Mouse (Mus musculus): ENCODE data around the gene Ube2e1. TPM values are rescaled to one million over a fixed set of nuclear protein-coding genes. Genes with fewer than 3 reads are reported as not detected.
A peak's percentile ranks its signal among the peaks of the same experiment; 100 is the strongest.

Gene Ube2e1
- 64.2 and 71.9 TPM in 2 replicates for polyA plus RNA-seq (2014; fragmentation: Nextera tagmentation; extraction: Ambion mirVana)

DNA sequence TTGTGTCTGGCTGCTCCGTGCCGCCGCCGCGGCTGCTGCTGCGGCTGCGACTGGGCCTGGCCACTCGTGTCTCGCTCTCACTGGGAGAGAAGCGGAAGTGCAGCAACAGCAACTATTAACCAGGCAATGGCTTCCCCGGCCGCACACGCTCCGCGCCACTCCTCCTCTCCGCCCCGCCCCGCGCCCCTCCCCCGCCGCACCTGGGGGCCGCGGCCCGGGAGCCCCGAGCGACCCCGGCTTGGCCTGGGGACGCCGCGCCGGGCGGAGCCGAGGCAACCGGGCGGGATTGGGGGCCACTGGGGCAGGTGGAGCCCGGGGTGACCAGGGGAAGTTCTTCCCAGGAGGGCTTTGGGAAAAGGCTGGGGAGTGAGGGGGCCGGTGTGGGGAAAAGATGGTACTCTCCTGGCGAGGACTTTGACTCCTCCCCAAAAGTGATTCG lies at the start of gene Ube2e1:
Ube2e1 (minus strand) TSS at position 167 of the 439 bp plus-strand sequence.
- peak; percentile 86 for ATAC-seq (ENCODE audit: insufficient read depth, low FRiP score, low TSS enrichment)
- Histone ChIP-seq H3K27ac (ENCODE audit: low read depth, low read length) (peak within 1 kb of the TSS; percentile 75), H3K4me1 (ENCODE audit: control insufficient read depth, insufficient read depth, low read length) (peaks cover 5% of the 10 kb centered on the region), H3K27me3 (ENCODE audit: control insufficient read depth, insufficient read depth, low read length) (no peaks in the 10 kb centered on the region), H3K4me3 (ENCODE audit: low read depth, low read length) (peak within 1 kb of the TSS; percentile 76), H3K9me3 (ENCODE audit: control insufficient read depth, low read length) (no peaks in the 10 kb centered on the region), H3K4me2 (ENCODE audit: low read depth) (peak within 1 kb of the TSS; percentile 60), H3K36me3 (ENCODE audit: control insufficient read depth, insufficient read depth, low read length) (no peaks in the 10 kb centered on the region; the same call in 1 of the 2 replicates), H3K9ac (ENCODE audit: low read length) (peak within 1 kb of the TSS; percentile 98)
- under 1% methylated on average over 36 of the region's 39 CpGs for WGBS
- peak; percentile 78 for DNase-seq (ENCODE audit: low spot score)

DNA sequence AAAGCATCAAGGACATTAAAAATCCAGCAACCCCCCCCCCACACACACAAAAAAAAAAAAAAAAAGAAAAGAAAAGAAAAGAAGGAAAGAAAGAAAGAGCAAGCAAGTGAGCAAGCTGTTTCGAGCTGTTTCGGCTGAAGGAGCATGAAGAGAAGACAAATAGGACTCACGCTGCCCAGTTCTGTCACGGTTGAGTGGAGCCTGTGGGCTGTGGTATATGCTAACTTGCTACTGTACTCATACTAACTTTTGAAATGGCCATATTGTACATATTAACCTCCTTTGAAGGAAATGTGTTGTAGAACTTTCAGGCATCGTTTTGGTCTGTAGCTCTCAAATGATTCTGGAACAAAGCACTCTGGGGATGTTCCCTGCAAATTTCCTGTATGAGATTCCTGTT lies 48.2 kb upstream of the Ube2e1 start:
- Histone ChIP-seq H3K9ac (ENCODE audit: low read length) (no peak overlapping the region), H3K36me3 (ENCODE audit: control insufficient read depth, insufficient read depth, low read length) (no peaks in the 10 kb centered on the region), H3K27me3 (ENCODE audit: control insufficient read depth, insufficient read depth, low read length) (no peaks in the 10 kb centered on the region), H3K9me3 (ENCODE audit: control insufficient read depth, low read length) (no peaks in the 10 kb centered on the region), H3K27ac (ENCODE audit: low read depth, low read length) (no peak overlapping the region), H3K4me3 (ENCODE audit: low read depth, low read length) (no peak overlapping the region), H3K4me2 (ENCODE audit: low read depth) (no peak overlapping the region), H3K4me1 (ENCODE audit: control insufficient read depth, insufficient read depth, low read length) (no peaks in the 10 kb centered on the region)
- DNase-seq (ENCODE audit: low spot score) (no peak), ATAC-seq (ENCODE audit: insufficient read depth, low FRiP score, low TSS enrichment) (no peak)
- WGBS: 77% methylated on average over 5 of the region's 5 CpGs

DNA sequence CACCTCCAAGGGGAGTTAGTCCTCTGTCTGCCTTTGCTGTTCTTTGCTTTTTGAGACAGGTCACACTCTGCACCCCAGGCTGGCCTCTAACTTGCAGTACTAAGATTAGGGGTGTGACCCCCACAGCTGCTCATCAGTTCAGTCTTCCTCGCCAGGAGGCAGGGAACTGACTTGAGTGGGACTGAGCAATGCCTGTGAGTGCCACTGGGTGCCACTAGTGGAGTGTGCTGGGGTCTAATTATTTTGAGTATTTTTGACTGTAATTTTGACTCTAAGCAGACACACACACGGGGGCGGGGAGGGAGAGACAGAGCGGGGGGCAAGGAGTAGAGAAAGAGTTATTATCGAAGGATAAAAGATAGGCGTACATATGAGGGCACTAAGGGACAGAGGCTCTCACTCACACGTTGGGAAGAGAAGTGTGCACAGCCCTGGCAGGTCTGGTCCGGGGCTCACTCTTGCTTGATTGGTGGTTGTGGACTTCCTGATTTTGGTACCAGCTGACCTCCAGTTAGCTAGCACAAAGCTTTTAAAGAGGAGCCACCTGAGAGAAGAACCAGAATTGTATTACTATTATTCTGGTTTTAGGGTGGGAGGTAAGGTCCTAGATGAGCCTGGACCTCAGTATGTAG lies 46.4 kb upstream of the Ube2e1 start:
- no peak for ATAC-seq (ENCODE audit: insufficient read depth, low FRiP score, low TSS enrichment)
- Histone ChIP-seq H3K4me1 (ENCODE audit: control insufficient read depth, insufficient read depth, low read length) (no peaks in the 10 kb centered on the region), H3K4me2 (ENCODE audit: low read depth) (no peak overlapping the region), H3K9ac (ENCODE audit: low read length) (no peak overlapping the region), H3K27me3 (ENCODE audit: control insufficient read depth, insufficient read depth, low read length) (no peaks in the 10 kb centered on the region), H3K27ac (ENCODE audit: low read depth, low read length) (no peak overlapping the region), H3K9me3 (ENCODE audit: control insufficient read depth, low read length) (no peaks in the 10 kb centered on the region), H3K4me3 (ENCODE audit: low read depth, low read length) (no peak overlapping the region), H3K36me3 (ENCODE audit: control insufficient read depth, insufficient read depth, low read length) (no peaks in the 10 kb centered on the region)
- DNase-seq (ENCODE audit: low spot score): no peak
- WGBS: 73% methylated on average over 8 of the region's 8 CpGs

DNA sequence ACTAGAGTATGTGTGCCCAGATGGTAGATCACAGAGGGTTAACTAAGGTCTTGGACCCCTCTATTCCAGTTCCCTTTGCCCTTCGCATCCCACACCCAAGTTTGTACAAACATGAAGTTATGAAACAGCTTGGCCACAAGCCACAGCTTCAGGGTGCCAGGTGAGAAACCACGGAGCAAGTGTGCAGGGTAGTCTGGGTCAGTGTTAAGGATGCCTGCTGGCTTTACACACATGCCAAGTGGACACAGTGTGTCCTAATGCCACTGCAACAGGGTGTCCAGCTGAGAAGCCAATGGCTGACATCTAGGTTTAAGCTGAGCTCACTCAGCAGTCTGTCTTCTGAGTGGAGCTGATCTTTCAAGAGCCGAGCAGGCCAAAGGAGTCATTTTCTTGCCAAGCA lies 44.5 kb upstream of the Ube2e1 start:
- H3K9me3 ChIP-seq (ENCODE audit: control insufficient read depth, low read length): no peaks in the 10 kb centered on the region
- H3K4me3 ChIP-seq (ENCODE audit: low read depth, low read length): no peak overlapping the region
- H3K4me1 ChIP-seq (ENCODE audit: control insufficient read depth, insufficient read depth, low read length): no peaks in the 10 kb centered on the region
- H3K36me3 ChIP-seq (ENCODE audit: control insufficient read depth, insufficient read depth, low read length): no peaks in the 10 kb centered on the region
- no peak for DNase-seq (ENCODE audit: low spot score)
- H3K4me2 ChIP-seq (ENCODE audit: low read depth): no peak overlapping the region
- no peak for ATAC-seq (ENCODE audit: insufficient read depth, low FRiP score, low TSS enrichment)
- no peak overlapping the region for H3K27ac ChIP-seq (ENCODE audit: low read depth, low read length)
- WGBS: 80% methylated on average over 3 of the region's 3 CpGs
- no peak overlapping the region for H3K9ac ChIP-seq (ENCODE audit: low read length)
- no peaks in the 10 kb centered on the region for H3K27me3 ChIP-seq (ENCODE audit: control insufficient read depth, insufficient read depth, low read length)

DNA sequence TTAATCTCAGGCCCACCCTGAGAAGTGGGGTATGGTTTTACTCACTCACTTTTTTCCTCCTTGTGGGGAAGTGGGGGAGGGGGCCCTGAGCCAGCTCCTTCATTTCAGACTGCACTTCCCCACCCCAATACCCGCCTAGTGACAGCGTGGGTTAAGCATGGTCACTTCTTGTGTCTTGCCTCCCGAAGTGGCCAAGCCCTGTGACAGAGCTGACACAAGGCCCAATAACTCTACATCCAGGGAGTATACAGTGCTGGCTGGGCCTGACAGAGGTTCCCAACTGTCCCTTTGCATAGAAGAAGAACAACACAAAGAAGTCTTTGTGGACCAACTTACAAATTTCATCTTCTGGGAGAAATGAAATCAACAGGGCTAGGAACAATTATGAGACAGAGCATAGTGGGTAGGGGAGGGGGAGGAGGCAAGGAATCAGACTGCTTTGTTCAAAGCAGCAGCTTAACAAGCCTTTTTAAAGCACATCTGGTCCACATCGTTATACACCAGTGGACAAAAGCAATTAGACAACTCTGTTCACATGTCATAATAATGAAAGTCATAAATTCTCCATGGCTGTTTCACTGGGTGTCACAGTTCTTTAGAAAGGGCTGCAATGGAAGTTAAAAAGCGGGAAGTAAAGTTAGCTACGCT lies 42.2 kb upstream of the Ube2e1 start:
- no peaks in the 10 kb centered on the region for H3K9me3 ChIP-seq (ENCODE audit: control insufficient read depth, low read length)
- 42% methylated on average over 6 of the region's 6 CpGs for WGBS
- H3K27ac ChIP-seq (ENCODE audit: low read depth, low read length): no peak overlapping the region

DNA sequence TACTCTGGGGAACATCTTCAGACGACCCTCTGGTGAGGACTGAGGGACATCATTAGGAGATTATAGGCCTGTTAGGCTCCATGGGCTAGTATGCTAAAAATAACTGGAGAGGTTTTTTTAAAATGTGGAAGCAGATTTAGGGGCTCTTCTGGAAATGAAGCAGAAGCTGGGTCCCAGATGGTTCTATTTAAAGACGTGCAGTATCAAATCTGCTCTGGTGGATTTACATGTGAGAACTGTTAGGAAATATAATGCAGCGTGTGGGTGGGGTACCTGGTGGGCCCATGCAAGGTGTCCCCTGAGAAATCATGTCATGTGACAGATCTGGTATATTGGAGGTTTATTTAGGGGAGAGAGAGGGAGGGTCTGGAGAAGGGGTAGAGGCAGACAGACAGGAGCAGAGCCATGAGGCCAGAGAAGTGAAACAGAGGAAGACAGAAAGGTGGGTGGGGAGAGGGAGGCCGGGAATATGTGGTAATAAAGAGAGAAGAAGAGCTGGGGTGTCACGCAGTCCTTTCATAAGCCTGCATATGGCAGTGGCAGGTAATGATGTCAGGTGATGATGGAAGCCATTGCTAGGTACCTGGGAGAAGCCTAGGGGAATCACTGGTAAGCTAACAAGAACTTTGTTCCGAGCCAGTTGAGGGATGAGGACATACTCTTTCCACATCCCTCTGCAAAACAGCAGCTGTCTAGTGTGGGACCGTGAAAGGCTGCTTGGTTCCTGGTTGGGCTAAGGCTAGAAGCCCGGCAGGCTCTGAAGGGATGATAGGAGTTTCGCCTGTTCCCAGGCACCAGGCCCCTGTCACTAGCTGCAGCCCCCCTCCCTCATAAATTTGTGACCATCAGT lies 41.3 kb upstream of the Ube2e1 start:
- Histone ChIP-seq H3K9ac (ENCODE audit: low read length) (no peak overlapping the region), H3K9me3 (ENCODE audit: control insufficient read depth, low read length) (no peaks in the 10 kb centered on the region), H3K27ac (ENCODE audit: low read depth, low read length) (no peak overlapping the region), H3K4me3 (ENCODE audit: low read depth, low read length) (no peak overlapping the region), H3K4me1 (ENCODE audit: control insufficient read depth, insufficient read depth, low read length) (no peaks in the 10 kb centered on the region), H3K27me3 (ENCODE audit: control insufficient read depth, insufficient read depth, low read length) (no peaks in the 10 kb centered on the region), H3K4me2 (ENCODE audit: low read depth) (no peak overlapping the region), H3K36me3 (ENCODE audit: control insufficient read depth, insufficient read depth, low read length) (no peaks in the 10 kb centered on the region)
- DNase-seq (ENCODE audit: low spot score): no peak
- 81% methylated on average over 9 of the region's 9 CpGs for WGBS
- ATAC-seq (ENCODE audit: insufficient read depth, low FRiP score, low TSS enrichment): no peak

More for the DNA sequence above, 42.2 kb upstream of the Ube2e1 start:
- H3K27me3 ChIP-seq (ENCODE audit: control insufficient read depth, insufficient read depth, low read length): no peaks in the 10 kb centered on the region
- no peak overlapping the region for H3K4me3 ChIP-seq (ENCODE audit: low read depth, low read length)
- no peaks in the 10 kb centered on the region for H3K4me1 ChIP-seq (ENCODE audit: control insufficient read depth, insufficient read depth, low read length)
- no peaks in the 10 kb centered on the region for H3K36me3 ChIP-seq (ENCODE audit: control insufficient read depth, insufficient read depth, low read length)
- ATAC-seq (ENCODE audit: insufficient read depth, low FRiP score, low TSS enrichment) (peak; percentile 71), DNase-seq (ENCODE audit: low spot score) (no peak)
- no peak overlapping the region for H3K9ac ChIP-seq (ENCODE audit: low read length)
- no peak overlapping the region for H3K4me2 ChIP-seq (ENCODE audit: low read depth)

DNA sequence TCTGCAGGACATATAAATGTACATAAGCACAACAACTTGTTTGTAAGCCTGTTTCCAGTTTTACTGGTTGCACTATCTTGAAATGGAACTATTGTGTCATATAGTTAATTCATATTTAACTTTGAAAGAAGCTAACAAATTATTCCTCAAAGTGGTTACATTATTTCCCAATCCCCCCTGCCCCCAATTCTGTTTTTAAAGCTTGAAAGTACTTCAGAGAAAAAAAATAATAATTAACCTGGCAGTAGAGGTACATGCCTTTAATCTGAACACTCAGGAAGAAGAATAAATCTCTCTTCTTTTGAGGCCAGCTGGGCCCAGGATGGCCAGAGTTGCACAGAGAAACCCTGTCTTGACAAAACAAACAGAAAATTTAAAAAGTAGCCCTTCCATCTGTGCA lies 37.4 kb upstream of the Ube2e1 start:
- Histone ChIP-seq H3K4me2 (ENCODE audit: low read depth) (no peak overlapping the region), H3K4me1 (ENCODE audit: control insufficient read depth, insufficient read depth, low read length) (no peaks in the 10 kb centered on the region), H3K9me3 (ENCODE audit: control insufficient read depth, low read length) (no peaks in the 10 kb centered on the region), H3K27me3 (ENCODE audit: control insufficient read depth, insufficient read depth, low read length) (no peaks in the 10 kb centered on the region), H3K9ac (ENCODE audit: low read length) (no peak overlapping the region), H3K27ac (ENCODE audit: low read depth, low read length) (no peak overlapping the region), H3K36me3 (ENCODE audit: control insufficient read depth, insufficient read depth, low read length) (no peaks in the 10 kb centered on the region), H3K4me3 (ENCODE audit: low read depth, low read length) (no peak overlapping the region)
- ATAC-seq (ENCODE audit: insufficient read depth, low FRiP score, low TSS enrichment) (no peak), DNase-seq (ENCODE audit: low spot score) (no peak)

DNA sequence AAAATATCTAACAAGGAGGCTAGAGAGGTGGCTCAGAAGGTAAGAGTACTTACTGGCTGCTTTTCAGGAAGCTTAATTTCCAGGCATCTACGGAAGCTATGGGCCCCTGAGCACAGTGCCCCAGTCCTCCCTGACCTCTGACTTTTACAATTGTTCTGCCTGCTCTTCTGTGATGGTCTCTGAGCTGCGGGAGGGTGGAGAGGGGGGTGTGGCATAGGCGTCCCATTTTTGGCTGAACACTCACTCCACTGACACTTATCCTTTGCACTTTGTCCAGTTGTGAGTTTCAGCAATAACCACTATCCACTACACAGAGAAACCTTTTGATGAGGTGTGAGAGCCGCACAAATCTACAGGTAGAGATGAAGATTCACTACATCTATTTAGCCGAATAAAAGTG lies 35.4 kb upstream of the Ube2e1 start:
- 55% methylated on average over 5 of the region's 5 CpGs for WGBS
- DNase-seq (ENCODE audit: low spot score) (no peak), ATAC-seq (ENCODE audit: insufficient read depth, low FRiP score, low TSS enrichment) (no peak)
- no peaks in the 10 kb centered on the region for H3K27me3 ChIP-seq (ENCODE audit: control insufficient read depth, insufficient read depth, low read length)
- no peaks in the 10 kb centered on the region for H3K4me1 ChIP-seq (ENCODE audit: control insufficient read depth, insufficient read depth, low read length)
- H3K9me3 ChIP-seq (ENCODE audit: control insufficient read depth, low read length): no peaks in the 10 kb centered on the region
- no peak overlapping the region for H3K27ac ChIP-seq (ENCODE audit: low read depth, low read length)
- H3K36me3 ChIP-seq (ENCODE audit: control insufficient read depth, insufficient read depth, low read length): no peaks in the 10 kb centered on the region
- H3K4me2 ChIP-seq (ENCODE audit: low read depth): no peak overlapping the region
- H3K4me3 ChIP-seq (ENCODE audit: low read depth, low read length): no peak overlapping the region
- H3K9ac ChIP-seq (ENCODE audit: low read length): no peak overlapping the region

Measured in neural tube, embryonic 11.5 days (tissue).